Mouse (Mus musculus): ENCODE data around the gene 4930523C07Rik.

The 4930523C07Rik gene

DNA sequence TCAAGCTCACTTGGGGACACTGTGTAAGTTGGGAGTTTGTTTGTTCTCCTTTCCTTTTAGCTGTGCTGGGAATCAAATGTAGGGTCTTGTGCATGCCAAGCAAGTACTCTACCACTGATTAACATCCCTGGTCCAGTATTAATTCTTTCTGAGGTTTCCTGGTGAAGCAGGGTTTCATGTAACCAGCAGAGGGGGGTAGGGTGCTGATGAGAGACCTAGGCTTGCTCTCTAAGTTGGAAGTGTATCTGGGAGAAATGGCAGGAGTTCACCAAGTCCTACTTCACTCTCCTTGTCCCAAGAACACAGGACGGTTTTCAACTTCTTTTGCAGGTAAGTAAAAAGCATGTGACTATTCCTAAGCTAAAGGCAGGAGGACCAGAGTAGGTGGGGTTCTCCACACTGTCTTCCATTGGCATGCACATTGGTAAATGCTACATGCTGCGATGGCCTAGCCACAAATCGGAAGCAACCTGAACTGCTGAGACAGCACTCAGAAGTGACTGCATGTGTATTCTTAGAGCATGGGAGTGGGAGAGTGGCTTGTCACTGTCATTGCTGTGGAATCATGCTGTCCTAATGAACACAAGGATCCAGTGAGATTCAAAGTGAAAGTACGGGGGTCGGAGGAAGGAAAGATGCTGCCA, 55.6 kb downstream of the 4930523C07Rik start:
- DNase-seq (ENCODE audit: low read depth, low spot score): no peak

DNA sequence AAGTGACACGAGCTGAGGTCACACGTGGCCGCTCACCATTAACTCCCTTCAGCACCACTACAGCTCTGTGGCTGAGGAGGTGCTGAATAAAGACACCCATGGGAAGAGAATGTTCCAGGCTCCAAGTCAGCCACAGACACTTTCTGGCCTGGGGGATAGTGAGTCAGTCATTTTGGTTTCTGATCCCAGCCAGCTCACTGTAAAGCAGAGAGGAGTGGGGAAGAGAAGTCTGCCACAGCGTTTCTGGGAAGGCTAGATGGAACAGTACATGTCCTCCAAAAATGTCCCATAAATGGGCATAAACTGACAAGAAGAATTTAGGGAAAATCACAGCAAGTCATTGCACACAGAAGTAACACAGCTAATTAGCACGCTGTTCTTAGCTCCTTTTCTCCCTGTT, 56.8 kb downstream of the 4930523C07Rik start:
- DNase-seq (ENCODE audit: low read depth, low spot score): no peak

DNA sequence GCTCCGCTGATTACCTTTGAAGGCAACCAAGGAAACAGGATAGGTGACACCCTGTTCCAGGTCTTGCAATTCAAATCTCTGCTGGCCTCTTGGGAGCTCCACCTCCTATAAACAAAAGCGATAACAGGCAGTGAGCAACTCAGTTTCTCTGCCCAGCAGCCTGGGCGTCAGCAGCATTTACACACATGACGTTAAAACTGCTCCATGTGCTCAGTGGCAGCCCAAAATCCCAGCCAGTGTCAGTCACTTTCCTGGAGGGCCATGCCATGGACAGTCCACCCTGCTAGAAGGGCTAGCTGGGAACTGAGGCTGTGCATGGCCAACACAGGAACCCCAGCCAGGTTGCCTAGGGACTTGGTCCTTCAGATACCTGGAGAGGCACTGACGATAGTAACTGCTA, 61.2 kb downstream of the 4930523C07Rik start:
- DNase-seq (ENCODE audit: low read depth, low spot score): no peak

DNA sequence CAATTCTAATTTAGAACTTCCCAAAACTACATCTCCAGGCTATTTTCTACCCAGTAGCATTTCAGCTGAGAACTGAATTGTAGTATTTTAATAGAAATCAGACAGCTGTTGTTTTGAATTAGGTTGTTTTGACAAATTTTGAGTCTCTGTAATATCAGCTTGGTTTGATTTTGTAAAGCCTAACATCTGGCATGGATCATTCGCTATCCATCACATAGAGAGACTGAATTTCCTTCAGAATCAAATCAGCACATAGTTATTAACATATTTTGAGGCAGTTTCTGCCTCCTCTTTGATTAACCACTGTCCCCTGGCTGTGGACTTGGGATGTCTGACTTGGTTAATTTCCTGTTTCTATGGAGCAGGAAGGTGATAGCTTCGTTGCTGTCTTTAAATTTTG, 64.4 kb downstream of the 4930523C07Rik start:
- no peak for DNase-seq (ENCODE audit: low read depth, low spot score)

DNA sequence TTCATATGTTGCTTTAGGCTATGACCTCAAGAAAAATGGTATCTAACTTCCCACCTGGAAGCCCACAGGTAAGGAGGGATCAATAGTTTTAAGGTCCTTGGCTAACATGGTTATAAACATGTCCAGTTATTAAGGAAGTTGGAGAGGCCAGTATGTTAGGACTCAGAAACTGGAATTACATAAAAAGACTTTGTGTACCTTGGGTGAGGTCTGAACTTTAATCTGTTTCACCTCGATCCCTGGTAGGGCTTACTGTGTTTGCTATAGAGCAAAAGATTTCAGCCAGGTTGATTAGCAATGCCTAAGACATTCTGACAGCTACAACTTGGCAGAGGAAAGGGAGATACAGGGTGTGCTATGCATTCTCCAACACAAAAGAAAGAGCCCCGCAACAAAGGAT, 79.8 kb downstream of the 4930523C07Rik start:
- DNase-seq (ENCODE audit: low read depth, low spot score): no peak

All from retina, postnatal 7 days (tissue).